Mouse (Mus musculus): ENCODE data around the gene Vps11. TPM values are rescaled to one million over a fixed set of nuclear protein-coding genes. Genes with fewer than 3 reads are reported as not detected.
"Not testable (repeated sequence)": the region's sequence is repeated elsewhere in the genome, so short reads cannot be mapped to it uniquely, and the experiment has no call there.

Gene Vps11
- total RNA-seq, 2 experiments from 2014 or later = 52.1 to 53.1 TPM

DNA sequence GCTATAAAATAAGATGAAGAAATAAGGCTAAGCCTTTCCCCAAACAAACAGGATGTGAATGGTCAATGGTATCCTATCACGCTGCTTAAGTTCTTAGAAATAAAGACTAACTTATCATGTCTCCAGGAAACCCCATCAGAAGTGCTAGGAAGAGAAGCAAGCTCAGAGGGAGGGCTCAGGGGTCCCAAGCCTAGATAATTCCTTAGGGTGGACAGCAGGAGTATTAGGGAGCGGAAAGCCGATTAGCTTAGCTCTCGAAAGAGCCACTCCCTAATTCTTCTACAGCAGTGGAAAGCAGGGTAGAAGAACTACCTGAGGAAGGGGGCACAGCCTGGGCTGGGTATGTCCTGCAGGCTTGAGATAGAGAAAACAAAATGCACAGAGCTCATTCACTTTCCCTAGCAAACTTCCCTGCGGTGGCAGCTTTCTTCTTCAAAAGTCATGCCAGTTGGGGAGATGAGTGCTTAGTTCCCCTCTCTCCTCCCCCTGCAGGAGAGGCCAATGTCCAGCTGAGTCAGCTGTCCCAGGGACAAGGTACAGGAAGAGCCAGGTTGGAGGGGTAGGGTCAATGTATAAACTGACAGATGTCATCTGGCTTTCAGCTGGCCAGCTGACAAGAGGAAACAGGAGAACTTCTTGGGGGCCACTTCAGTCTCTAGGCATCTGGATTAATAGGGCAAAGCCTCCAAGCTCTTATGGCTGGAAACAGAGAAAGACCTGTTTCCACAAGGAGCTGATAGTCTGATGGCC lies 43.2 kb downstream of the Vps11 start:
- DNase-seq (ENCODE audit: extremely low spot score in 1 of 2, low spot score in 2 of 2) = no peak
- Histone ChIP-seq H3K27ac (0 out of 2 replicates have a peak overlapping the region, but pooled peaks have one; percentile 10), H3K4me3 (peak overlapping the region; percentile 71)
- intact Hi-C loops (cut with DNase I) = no loop called here
- no peak for TF ChIP-seq CTCF (IDR thresholded peaks at IDR 0.05)

DNA sequence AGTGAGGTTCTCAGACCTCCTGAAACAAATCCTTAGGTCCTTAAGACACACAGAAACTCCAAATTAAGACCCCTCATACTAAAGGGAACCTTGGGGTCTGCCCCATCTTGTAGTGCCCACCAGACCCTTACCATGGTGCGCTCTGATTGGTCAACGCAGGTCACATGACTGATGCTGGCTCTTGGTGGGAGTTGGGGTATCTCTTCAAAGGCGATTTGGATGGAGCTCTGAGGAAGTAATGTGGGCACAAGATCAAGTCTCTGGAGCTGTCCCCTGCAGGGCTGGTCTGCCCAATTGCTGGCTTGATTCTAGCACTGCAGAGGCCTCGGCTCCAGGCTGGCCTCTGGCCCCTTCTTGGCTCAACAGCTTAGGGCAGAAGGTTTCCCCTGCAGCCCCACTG lies 44.0 kb downstream of the Vps11 start:
- no peak for DNase-seq (ENCODE audit: extremely low spot score in 1 of 2, low spot score in 2 of 2)
- H3K4me3 ChIP-seq = peak overlapping the region; percentile 71
- intact Hi-C loops (cut with DNase I) = no loop called here
- no peak overlapping the region for H3K27ac ChIP-seq
- no peak for TF ChIP-seq CTCF (IDR thresholded peaks at IDR 0.05)

DNA sequence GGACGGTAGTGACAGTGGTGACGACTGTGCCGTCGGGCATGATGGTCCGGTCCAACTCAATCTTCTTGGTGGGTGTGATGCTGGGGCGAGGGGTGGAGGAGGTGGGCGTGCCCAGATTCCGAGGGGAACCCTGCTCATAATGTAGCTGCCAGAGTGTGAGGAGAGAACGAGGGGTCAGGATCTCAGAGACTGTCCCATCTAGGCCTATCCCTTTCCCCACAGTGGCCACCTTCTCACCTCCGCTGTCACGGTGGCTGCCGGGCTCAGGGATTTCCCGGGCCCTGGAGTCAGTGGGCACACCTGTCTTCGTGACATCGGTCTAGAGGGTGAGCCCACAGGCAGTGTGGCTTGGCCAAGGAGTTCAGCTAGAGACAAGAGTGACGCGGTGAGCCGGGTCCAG lies 46.6 kb downstream of the Vps11 start:
- no peak overlapping the region for H3K27ac ChIP-seq
- intact Hi-C loops (cut with DNase I) = no loop called here
- DNase-seq (ENCODE audit: extremely low spot score in 1 of 2, low spot score in 2 of 2) = no peak
- no peak for TF ChIP-seq CTCF (IDR thresholded peaks at IDR 0.05)
- no peak overlapping the region for H3K4me3 ChIP-seq

DNA sequence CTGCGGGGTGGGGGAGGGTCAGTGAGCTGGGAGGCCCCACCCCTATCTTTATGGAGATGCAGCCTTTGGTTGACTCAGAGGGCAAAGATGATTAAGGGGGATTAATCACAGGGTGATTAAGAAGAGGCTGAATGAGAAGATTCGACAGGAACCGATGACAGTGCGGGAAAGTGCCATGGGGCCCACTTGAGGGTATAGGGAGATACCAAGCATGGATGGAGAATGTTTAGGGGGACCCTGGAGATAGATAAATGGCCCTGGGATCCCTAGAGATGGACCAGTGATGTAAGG lies 47.3 kb downstream of the Vps11 start:
- Histone ChIP-seq H3K4me3 (no peak overlapping the region), H3K27ac (peak overlapping the region; percentile 83; the same call in 1 of the 2 replicates)
- no peak for TF ChIP-seq CTCF (IDR thresholded peaks at IDR 0.05)
- DNase-seq (ENCODE audit: extremely low spot score in 1 of 2, low spot score in 2 of 2) = no peak
- intact Hi-C loops (cut with DNase I) = no loop called here

DNA sequence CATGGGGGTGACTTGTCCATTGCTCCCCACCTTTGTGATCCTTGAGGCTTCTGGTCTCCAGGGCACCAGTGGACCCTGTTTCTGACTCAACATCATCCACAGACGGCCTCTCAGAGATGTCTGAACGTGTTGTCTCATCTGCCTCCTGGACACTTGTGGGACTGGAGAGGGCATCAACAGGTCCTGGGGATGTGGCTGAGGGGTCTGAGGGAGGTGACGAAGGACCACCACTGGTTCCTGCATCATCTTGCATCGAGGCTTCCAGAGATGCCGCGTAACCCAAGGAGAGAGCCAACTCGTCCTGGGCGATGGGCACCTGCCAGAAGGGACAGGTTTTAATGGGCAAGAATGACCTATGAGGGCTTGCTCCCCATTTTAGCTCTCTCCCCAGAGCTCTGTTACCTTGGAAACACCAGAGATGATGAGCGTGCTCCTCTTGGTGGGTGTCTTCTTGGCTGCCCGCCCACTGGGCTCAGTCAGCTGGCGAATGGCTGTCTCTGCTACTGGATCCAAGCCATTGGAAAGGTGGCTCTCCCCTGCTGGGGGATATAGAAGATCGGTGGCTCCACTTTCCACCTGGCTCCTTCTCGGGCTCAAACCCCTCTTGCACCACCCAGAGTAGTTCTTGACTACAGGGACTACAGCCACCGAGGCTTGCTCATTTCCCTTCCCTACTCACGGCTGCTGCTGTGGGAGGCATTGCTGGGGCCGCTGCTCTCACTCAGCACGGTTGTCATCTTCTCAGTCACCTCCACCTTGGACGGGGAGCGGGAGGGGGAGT lies 47.8 kb downstream of the Vps11 start:
- peak; percentile 76 to 77 for DNase-seq (ENCODE audit: extremely low spot score in 1 of 2, low spot score in 2 of 2)
- no peak for TF ChIP-seq CTCF (IDR thresholded peaks at IDR 0.05)
- intact Hi-C loops (cut with DNase I) = no loop called here
- H3K27ac ChIP-seq = peak overlapping the region; percentile 83
- H3K4me3 ChIP-seq = no peak overlapping the region

DNA sequence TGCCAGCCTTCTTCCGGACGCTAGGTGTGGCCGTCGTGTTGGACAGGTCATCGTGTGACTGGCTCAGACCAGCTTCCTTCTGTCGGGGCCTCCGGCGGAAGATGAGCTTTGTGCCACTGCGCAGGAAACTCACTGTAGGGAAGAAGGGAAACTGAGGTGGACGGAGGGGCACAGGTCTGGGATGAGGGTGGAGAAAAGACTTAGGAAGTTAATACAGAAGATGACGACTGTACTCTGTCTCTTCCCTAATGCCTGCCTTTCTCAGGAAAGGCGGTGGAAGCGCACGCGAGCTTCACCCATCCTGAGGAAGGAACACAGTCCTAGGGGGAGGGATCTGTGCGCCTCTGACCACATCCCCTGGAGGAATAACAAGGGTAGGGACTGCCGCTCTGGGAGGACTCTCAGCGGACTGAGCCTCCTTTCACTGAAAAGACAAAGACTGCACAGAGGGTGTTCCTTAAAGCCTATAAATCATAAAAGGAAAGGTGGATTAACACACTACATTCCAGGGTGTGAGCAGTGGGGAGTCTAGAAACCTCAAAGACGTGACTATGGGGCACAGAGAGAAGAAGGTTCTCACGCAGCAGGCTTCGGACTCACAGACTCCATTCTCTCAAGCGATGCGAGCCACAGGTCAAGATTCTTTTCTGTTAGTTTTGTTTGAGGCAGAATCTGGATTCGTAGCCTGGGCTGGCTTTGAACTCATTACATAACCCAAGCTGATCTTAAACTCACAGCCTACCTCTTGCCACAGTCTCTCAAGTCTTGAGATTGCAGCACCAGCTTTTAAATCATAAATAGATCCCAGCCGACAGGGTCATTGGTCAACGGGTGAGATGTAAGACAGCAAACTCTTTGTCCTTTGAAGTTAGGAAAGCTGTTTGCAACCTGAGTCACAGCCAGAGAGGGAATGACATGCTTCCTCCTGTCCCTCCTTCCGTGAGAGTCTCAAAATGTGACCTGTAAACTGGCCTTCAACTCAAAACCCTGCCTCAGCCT lies 50.0 kb downstream of the Vps11 start:
- no peak for DNase-seq (ENCODE audit: extremely low spot score in 1 of 2, low spot score in 2 of 2)
- no peak overlapping the region for H3K4me3 ChIP-seq
- intact Hi-C loops (cut with DNase I) = no loop called here
- no peak for TF ChIP-seq CTCF (IDR thresholded peaks at IDR 0.05)
- H3K27ac ChIP-seq = peak overlapping the region; percentile 76

DNA sequence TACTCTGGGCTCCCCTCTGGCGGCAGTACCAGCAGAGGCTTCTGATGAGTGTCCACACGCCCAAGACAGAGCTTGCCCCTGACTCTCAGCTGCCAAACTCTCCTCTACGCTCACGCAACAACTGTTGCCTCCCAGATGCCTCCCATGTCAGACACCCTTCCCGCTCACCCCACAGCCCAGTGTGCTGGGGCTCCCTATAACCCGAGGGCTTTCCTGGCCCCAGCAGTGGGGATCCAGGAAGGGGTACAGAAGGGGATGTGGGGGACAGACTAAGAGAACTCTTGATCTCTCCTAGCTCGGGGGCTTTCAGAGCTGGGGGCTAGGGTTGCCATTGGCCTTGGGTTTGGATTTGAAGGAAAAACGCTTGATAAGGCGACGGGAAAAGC lies 50.7 kb downstream of the Vps11 start:
- Histone ChIP-seq H3K4me3 (no peak overlapping the region), H3K27ac (peak overlapping the region; percentile 71; the same call in 1 of the 2 replicates)
- intact Hi-C loops (cut with DNase I) = no loop called here
- TF ChIP-seq CTCF (IDR thresholded peaks at IDR 0.05) = no peak
- DNase-seq (ENCODE audit: extremely low spot score in 1 of 2, low spot score in 2 of 2) = no peak

DNA sequence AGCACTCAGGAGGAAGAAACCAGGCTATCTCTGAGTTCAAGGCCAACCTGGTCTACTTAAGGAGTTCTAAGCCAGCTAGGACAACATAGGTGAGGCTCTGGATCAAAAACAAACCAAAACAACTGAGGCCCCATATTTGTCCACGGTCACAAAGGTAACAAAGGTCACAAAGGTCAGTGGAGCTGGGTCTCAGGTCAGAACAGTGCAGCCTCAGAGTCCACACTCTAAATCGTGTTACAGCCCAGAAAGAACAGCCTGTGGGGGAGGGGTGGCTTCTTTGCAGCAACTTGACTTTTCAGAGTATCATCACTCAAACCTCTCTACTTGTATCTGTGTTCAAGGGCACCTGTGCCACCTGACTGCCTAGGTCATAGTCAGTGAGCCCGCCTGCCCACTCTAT lies 51.7 kb downstream of the Vps11 start:
- no peak for DNase-seq (ENCODE audit: extremely low spot score in 1 of 2, low spot score in 2 of 2)
- TF ChIP-seq CTCF (IDR thresholded peaks at IDR 0.05) = no peak
- Histone ChIP-seq H3K27ac (no peak overlapping the region), H3K4me3 (no peak overlapping the region)
- intact Hi-C loops (cut with DNase I) = no loop called here

DNA sequence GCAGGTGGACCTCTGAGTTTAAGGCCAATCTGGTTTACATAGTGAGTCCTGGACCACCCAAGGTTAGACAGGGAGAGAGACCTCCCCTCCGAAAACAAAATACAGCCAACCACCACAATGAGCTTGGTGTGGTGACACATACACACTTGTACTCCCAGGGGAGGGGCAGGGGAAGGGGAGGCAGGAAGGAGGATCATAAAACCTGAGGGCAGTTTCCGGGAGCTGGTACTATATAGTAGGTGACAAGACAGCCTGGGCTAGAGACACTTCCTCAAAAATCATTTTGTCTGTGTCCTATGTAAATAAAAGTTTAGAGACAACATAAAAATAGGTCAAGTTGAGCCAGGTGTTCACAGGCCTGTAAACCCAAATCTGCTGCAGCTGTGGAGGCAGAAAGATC lies 54.2 kb downstream of the Vps11 start:
- no peak for TF ChIP-seq CTCF (IDR thresholded peaks at IDR 0.05)
- intact Hi-C loops (cut with DNase I) = no loop called here

DNA sequence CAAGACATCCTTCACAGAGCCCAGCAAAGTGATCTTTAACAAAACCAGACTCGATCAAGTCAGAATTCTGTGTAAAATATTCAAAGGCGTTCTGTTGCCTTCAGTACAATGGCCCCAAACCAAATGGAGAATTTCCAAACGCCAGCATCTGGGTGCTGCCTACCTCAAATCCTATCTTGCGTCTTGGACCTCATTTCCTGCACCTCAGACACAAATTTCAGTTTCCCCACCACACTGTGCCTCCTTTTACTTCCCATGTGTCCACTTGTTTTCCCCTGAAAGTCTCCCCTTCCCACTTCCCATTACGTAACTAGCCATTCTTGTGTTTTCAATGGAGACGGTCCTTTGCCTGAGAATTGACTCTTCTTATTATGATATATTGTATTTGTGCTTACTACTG lies 54.9 kb downstream of the Vps11 start:
- no peak overlapping the region for H3K4me3 ChIP-seq
- H3K27ac ChIP-seq = no peak overlapping the region
- DNase-seq (ENCODE audit: extremely low spot score in 1 of 2, low spot score in 2 of 2) = no peak
- no peak for TF ChIP-seq CTCF (IDR thresholded peaks at IDR 0.05)
- intact Hi-C loops (cut with DNase I) = no loop called here

More for the DNA sequence above, 54.2 kb downstream of the Vps11 start:
- H3K4me3 ChIP-seq = no peak overlapping the region
- no peak for DNase-seq (ENCODE audit: extremely low spot score in 1 of 2, low spot score in 2 of 2)
- H3K27ac ChIP-seq = no peak overlapping the region

DNA sequence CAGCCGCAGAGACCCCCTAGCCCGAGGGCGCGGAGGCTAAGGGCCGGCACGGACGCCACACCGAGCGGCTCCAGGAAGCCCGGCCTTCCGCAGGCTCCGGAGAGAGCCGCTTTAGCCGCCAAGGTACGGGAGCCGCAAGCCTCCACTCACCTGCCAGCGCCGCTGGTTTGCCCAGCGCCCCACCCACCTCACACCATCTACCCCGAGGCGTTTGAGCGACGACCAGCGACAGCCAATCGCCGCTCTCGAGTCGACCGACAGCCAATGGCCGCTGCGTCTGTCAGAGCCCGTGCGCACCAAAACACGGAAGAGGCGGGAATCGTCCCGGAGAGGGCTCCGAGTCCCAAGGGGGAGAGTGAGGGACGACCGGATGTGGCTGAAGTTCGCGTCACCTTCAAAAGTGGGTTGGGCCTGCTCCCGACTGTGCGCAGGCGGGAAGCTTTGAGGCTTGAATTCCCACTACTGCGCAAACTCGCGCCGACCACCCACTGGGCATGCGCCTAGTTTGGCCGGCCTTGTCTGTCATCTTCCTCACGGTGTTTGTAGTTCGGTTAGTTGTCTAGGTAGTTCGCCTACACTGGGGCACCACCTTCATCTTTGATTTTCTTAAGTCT lies 55.9 kb downstream of the Vps11 start, which contains the start of gene Hinfp:
Gene Hinfp, minus strand, starts transcription at position 206 of the 614 bp plus-strand sequence.
- DNase-seq (ENCODE audit: extremely low spot score in 1 of 2, low spot score in 2 of 2) = peak; percentile 97 to 98
- intact Hi-C loops (cut with DNase I) = no loop called here
- TF ChIP-seq CTCF (IDR thresholded peaks at IDR 0.05) = no peak
- H3K27ac ChIP-seq = peak within 1 kb of the TSS; percentile 92
- peak within 1 kb of the TSS; percentile 99 for H3K4me3 ChIP-seq

DNA sequence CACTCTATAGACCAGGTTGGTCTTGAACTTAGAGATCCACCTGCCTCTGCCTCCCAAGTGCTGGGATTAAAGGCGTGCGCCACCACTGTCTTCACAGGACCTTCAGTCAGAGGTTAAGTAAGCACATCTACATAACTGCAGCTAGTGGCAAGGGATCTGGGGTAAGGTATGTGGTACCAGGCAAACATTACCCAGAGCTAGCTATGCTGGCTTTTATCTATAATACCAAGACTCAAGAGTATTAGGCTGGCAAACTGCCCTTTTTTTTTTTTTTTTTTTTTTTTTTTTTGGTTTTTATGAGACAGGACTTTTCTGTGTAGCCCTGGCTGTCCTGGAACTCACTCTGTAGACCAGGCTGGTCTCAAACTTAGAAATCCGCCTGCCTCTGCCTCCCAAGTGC lies 61.5 kb downstream of the Vps11 start:
- H3K27ac ChIP-seq; DNase-seq (ENCODE audit: extremely low spot score in 1 of 2, low spot score in 2 of 2): not testable (repeated sequence)

More for the DNA sequence above, 61.5 kb downstream of the Vps11 start:
- intact Hi-C loops (cut with DNase I); H3K4me3 ChIP-seq: not testable (repeated sequence)

Data from left cerebral cortex, adult 2 months (tissue).